Mouse (Mus musculus): ENCODE data around the gene Zfp248. TPM values are rescaled to one million over a fixed set of nuclear protein-coding genes. Genes with fewer than 3 reads are reported as not detected.

Gene Zfp248
- total RNA-seq (2021): 1 to 10 TPM; 1.5 to 1.7 TPM

DNA sequence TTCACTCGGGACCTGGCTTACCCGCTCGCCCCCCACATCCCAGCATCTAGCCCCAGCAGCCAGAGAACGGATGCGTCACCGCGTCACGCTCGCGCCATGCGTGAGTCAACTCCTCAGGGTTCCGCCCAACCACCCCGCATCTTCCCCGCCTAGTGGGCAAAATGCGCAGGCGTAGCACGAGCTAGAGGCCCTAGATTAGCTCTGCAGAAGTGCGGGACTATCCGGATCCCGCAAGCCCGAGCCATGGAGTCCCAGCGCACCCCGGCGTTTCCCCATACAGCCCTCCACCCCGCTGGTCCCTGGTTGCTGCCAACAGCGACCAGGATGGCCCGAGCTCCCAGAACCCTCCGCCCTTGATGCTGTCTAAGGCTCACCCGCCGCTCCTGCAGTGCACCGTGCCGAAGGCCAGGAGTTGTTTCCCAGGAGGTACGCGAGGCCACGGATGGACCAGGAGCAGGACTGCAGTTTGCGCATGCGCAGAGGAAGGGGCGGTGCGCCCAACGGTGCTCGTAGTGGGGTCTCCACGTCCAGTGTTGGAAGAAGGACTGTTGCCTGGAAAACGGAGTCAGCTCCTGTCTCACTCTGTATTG is at the start of gene Zfp248:
TSS of gene Zfp248 (minus strand) at position 487 of the 590 bp plus-strand sequence.
- intact Hi-C loops (cut with DNase I): no loop called here
- DNase-seq: peak; percentile 88 to 90

DNA sequence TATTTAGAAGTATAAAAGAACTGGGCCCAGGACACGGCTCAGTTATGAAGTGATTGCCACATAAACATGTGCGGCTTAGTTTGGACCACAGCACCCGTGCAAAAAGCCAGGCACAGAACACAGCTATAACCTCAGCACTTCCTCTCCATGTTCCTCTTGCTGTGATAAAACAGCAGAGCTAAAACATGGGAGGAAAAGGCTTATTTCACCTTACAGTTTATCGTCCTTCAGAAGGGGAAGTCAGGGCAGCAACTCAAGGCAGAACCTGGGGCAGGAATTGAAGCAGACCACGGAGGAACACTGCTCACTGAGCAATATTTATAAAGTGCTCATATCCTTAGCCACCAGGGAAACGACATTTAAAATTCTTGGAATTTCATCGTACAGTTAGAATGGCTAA is 43.7 kb upstream of the Zfp248 start:
- intact Hi-C loops (cut with DNase I): no loop called here
- no peak for DNase-seq

DNA sequence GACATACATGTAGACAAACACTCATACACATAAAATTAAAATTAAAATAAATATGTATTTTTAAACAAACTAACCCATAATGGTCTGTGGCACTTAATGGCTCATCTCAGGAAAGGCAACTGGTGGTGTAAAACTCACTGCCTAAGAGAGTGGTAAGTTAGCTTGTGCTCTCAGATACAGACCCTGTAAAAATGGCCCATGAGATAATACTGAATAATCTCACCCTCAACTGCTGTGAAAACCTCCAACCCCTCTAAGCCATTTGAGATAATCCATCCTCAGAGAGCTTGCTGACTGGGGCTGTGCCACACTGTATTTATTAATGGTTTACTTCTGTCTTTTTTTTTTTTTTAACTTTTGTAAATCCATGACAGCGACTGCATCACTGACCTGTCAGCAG is 26.8 kb upstream of the Zfp248 start:
- intact Hi-C loops (cut with DNase I): no loop called here
- DNase-seq: no peak

DNA sequence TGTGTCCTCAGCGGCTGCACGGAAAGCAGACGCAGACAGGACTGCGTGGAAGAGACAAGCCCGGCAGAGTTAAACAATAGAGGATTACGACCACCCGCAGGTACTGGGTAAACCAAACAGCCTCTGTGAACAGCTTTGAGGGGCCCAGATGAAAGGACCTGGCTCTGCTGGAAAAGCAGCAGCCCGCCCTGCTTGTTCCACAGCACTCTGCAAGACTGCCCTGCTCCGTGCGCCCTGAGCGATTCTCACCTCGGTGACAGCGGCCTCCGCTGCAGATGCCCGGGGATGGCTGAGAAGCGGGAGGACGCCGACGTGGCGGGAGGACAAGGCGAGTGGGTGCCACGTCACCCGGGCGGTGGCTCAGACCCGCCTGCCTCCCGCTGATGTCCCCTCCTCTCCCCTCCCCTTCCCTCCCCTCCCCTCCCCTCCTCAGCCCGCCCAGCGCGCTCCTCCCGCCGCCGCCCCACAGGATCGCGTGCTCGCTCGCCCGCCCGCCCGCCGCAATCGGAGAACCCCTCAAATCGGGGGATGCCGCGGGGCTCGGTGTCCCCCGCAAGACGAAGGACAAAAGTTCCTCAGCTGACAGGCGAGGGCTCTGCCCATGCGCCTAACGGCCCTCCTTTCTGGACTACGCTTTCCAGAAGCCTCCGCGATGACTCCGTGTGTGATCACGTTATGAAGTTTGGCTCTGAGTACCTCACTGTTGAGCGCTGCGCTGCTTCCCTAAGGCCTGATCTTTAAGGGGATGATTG is 23.8 kb upstream of the Zfp248 start, which contains the start of gene Zfp9:
TSS of gene Zfp9 (minus strand) at position 364 of the 752 bp plus-strand sequence.
- peak; percentile 79 to 81 for DNase-seq
- intact Hi-C loops (cut with DNase I): no loop called here

DNA sequence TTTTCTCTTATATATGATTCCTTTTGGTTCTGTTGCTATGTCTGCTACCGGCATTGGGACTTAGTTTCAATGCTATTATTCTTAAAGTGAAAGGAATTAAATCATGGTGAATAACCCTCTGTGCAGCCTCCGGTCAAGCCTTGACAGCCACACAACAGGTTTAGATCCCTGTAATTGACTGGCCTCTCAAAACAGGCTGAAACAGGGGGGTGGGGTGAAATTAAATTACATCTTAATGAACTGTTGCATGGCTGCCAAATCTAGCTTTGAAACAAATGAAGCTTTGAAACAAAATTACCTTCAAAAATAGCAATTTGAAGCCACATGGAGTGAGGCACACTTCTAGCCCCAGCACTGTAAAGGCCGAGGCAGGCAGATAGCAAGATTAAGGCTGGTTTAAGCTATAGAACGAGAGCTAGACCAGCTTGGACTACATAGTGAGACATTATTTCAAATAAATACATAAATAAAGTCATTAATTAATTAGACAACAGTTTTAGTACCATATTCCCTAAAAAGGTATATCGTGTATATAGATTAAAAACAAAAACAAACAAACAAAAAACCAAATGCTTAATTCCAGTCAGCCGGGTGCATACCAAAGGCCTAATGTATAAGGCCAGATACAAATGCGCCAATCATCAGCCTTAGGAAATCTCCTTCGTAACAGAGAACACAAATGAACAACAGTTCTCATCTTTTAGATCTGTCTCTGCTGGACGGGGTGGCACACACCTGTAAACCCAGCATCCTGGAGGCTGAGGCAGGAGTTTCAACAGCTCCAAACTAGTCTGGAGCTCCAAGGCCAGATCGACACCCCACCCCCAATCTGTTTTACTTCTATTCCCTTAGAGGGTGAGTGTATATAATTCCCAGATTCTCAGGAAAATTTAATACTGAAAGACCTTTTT is 22.8 kb upstream of the Zfp248 start:
- intact Hi-C loops (cut with DNase I): no loop called here
- DNase-seq: no peak

DNA sequence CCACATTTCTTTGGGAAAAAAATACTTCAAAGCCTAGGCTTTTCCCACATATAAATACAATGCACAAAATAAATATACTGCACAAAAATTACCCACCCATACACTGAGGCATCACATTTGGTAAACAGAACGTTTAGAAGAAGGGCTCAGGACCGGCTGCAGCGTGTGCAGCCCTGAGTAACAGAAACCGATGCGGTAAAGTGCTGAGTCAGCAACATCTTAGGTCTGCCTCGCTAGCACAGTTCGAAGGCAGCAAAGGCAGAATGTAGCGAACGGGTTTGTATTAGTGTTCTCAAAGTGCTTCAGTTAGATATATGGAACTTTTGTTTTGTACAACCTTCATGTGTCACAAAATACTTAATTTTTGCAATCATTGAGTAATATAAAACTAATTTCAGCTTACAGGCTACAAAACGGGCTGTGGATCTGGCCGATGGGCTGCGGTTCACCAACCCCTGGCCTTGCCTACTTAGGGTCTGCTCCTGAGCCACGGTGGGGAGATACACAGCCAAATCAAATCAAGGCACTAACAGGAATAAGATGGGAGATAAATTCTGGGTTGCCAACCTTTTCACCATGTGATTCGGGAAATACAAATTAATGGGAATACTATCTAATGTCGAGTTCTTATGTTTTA is 6.9 kb upstream of the Zfp248 start:
- intact Hi-C loops (cut with DNase I): no loop called here
- DNase-seq: no peak

DNA sequence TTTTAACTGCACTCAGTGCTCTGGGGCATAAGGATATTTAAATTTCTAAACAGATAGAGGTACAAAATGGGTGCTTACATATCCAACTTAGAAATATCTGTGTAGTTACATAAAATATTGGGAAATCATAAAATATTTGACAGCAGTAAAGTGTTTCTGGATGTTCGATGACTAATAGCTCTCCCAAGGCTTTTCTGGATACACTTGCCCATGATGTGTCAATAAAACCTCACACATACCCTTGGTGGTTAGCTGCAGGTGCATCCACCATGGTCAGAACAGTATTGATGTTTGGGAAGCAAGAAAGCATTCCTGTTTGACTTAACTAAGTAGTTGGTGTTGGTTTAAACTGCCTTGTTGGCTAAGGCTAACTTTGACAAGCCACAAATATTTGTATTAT is 2.4 kb upstream of the Zfp248 start:
- no peak for DNase-seq
- intact Hi-C loops (cut with DNase I): no loop called here

DNA sequence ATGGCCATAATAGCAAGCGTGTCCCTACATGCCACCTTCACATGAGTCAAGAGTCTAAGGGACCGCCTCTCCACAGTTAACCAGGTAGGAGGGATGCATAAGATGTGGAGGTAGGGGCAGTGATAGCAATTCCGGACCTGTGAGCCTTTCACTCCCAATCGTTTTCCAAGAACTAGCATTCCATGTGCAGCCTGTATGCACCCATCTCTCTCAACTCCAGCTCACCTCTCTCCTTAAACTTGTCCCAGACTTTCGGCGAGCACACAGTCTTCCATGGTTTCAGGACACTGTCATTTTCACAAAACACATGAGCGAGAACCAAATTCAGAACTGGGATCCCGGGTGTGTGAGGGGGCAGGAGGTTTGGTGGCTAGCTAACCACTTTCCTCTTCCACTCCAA is 876 bp downstream of the Zfp248 start:
- intact Hi-C loops (cut with DNase I): no loop called here
- DNase-seq: no peak

DNA sequence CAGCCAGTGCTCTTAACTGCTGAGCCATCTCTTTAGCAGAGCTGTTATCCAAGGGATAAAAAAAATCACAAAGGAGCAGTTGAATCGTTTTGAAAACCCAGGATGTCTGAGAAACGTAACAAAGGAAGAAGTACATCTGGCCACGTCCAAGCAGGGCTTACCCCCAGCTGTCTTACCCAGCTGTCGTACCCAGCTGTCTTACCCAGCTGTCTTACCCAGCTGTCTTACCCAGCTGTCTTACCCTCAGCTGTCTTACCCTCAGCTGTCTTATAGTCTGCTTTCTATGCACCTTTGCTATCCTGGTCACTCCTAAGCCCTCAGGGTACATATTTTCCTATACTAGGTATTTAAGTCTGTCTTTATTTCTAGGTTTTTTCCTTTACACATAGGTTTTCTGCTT is 23.8 kb downstream of the Zfp248 start:
- intact Hi-C loops (cut with DNase I): no loop called here
- DNase-seq: no peak

DNA sequence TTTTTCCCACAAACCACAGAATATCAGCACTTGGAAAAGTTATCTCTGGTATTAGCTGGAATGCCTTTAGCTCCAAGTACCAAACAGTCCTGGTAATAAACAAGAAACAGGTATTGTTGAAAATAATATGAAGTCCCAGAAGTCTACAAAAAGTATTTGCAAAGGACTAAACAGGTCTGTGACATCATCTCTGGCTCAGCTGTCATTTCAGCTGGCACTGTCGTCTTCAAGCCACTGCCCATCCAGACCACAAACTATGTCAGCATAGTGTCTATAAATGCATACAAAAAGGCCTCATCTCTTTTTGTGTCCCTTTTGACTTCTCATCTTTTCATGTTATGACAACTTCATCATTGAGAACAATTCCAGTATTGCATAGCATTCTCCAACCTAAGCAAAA is 28.7 kb downstream of the Zfp248 start:
- no peak for DNase-seq
- intact Hi-C loops (cut with DNase I): no loop called here

DNA sequence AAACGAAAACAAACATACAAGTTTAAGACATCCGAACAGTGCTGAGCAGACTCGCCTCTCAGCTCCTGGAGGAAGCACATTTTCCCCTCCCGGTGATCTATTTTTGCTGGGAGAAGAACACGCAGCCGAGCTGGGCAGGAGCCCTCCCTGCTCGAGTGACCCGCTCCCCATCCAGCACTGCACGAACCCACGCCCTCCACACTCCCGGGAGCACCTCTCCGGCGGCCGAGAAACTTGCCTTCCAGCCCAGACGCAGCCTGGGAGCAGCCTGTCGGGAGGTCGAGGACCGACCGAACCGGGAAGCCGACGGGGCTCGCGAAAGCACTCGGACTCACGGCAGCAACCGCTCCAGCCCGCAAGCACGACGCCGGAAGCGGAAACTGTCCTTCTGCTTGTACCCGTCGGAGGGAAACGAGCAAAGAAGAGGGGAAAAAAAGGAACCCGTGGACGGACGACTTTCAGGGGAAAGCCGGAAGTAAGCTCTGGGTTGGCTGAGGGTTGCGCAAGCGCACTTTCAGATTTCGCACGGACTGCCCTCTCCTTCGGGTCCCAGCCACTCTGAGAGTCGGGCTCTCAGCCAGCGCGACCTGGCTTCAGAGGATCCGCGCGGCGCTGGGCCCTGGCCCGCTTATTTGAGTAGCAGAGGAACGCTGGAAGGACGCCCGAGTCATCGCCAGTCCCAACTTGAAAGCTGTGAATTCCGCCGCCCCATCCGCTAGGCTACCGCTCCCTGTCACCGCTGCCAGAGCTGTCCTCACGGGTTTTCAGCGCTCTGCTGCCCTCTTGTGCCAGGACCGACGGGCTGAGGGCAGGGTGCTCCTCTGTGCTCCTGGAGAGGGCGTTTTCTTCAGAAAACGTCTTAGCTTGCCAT is 36.0 kb downstream of the Zfp248 start, which contains the start of gene Bms1:
TSS of gene Bms1 (minus strand) at position 425 of the 871 bp plus-strand sequence.
- intact Hi-C loops (cut with DNase I): loop anchor here (1.0 to 10.0 kb wide), 3 partner anchors 32 to 504 kb away; no protein-coding TSS in a partner anchor
- peak; percentile 94 to 96 for DNase-seq

DNA sequence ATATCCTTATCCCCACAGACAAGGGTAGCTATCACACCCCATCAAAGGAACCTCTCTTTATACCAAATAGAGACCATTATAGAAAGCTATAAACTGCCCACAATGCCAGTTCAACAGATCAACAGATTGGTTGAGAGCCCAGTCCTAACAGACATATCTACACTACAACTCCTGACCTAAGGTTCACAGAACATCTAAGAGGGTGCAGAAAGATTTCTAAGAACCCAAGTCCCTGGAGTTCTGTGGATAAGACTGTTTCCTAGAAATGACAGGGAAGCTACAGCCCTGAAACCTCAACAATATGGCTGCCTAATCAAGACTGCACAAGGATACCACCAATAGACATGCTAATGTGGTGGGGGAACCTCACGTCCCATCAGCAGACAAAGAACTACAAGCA is 44.9 kb downstream of the Zfp248 start:
- intact Hi-C loops (cut with DNase I): loop anchor here (10.0 kb wide), 1 partner anchor 496 kb away; no protein-coding TSS in a partner anchor
- no peak for DNase-seq

DNA sequence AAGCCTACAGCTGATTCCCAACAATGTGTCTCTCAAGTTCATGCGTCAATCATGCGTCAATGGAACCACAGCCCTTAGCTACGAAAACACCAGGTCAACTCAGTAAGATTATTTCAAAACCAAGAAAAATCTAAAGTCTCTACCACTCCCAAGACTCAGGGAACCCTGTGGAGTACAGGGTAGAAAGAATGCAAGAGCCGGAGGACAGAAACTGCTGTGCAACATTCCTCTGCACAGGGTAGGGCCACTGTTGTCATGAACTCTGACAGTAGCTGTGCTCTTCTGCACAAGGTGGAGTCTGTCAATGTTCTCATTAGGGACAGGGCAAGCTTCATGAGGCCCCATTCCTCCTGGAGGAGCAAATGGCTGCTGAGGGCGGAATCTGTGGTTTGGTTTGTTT is 46.8 kb downstream of the Zfp248 start:
- intact Hi-C loops (cut with DNase I): no loop called here
- DNase-seq: no peak

DNA sequence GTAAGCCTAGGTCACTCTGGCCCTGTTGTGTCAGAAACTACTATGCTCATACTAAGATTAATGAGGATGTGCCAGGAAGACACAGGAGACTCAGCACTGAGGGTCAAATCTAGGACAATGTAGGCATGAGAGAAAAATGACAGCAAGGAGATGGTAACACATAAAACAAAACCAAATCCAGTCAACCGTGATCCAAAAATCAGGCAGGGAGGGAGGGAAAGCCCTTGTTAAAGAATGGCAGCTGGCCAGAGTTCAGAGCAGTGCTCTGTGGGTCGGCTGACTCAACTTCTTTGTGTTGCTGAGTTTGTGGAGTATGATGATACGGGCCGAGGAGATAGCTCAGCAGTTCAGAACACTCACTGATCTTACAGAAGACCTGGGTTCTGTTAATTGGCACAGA is 48.9 kb downstream of the Zfp248 start:
- intact Hi-C loops (cut with DNase I): no loop called here
- DNase-seq: no peak

DNA sequence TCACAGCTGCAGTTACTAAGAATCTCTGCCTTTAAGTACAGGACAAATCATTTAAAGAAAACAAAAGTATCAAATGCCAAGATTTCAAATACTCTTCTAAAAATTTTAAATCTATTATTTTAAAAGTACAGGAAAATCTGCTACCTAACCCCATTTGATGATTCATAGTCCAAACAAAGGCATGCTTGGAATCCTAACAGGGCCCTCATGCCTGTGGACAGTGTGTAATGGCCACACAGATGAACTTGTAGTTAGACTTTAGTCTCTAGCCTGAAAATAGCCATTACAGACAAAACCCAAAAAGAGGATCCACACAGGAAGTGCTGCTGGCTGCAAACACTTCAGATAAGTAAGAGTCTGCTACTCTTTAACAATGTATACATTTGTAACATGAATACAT is 64.6 kb downstream of the Zfp248 start:
- intact Hi-C loops (cut with DNase I): no loop called here
- DNase-seq: no peak

DNA sequence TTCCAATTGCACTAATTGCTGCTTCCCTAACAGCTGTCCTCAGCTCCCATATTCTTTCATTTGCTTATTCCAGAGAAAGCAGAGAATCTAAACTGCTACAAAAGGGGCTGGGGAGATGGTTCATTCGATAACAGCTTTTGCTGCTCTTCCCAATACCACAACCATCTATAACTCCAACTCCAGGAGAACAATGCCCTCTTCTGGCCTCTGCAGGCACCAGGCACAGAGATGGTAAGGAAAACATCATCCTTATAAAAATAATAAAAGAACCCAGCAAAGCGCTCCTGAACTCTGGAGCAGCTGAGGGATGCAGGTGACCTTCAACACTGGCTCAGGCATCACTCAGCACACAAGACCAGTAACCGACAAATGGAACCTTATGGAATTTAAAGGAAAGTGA is 69.4 kb downstream of the Zfp248 start:
- intact Hi-C loops (cut with DNase I): loop anchor here (2.0 kb wide), 1 partner anchor 33 kb away; the partner anchor contains the start of gene Bms1
- DNase-seq: no peak

DNA sequence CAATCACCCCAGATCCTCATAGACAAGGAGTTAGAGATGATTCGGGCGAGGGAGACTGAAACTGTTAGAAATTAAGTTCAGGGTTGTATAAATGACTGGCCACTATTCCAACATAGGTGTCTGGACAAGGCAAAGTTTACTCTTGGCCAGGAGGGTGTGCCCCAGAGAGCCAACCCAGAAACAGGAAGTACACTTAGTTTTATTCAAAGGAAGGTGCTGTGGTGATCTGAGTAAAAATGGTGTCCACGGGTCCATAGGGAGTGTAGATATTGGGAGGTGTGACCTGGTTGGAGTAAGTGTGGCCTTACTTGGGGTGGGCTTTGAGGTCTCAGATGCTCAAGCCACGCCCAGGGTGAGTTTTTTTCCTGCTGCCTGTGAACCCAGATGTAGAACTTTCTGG is 74.1 kb downstream of the Zfp248 start:
- intact Hi-C loops (cut with DNase I): loop anchor here (5.0 kb wide), 1 partner anchor 314 kb away; no protein-coding TSS in a partner anchor
- DNase-seq: no peak

DNA sequence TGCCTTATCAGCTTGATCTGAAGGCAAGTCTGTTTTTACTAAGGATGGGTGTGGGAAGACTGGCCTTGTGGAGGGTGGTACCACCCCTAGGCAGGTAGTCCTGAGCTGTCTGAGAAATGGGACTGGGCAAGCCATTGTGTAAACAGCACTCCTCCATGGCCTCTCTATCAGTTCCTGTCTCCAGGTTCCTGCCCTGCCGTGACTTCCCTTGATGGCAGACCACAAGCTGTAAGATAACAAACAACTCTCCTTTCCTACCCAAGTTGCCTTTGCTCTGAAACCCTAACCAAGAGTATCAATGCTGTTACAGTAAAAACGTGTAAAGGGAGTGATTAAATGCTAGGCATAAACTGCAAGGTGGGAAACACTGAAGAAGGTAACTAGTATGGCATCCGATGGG is 74.7 kb downstream of the Zfp248 start:
- DNase-seq: no peak
- intact Hi-C loops (cut with DNase I): loop anchor here (5.0 kb wide), 1 partner anchor 313 kb away; no protein-coding TSS in a partner anchor

DNA sequence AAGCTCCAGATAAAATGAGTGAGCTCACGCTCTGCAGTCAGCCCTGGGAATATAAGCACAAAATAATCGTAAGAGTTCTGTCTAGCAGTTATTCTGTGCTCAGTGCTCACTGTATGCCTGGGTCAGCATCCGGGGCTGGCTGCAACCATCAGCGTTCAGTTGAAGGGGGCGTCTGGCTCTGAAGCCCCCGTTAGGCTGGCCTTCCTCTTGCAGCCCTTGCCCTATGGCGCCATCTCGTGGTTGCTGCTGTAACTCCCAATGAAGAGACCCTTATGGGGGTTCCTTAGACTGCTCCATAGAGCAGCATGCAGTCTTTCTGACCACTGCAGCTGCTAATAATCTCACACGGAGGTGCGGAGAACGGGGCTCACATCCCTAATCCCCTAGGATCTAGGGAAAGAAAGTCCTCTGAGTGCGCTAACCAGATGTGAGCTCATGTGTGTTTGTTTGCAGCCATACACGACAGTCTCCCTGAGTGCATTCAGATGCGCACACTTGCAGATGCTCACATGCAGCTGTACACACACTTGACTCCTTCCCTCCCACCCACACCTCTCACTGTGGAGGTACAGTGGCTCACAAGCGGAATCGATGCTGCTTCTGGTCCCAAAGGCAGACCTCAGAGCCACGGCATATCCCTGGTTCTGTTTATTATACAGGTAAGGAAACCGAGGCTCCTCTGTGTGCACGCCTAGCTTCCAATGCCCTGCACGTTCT is 75.7 kb downstream of the Zfp248 start:
- peak; percentile 73 to 80 for DNase-seq
- intact Hi-C loops (cut with DNase I): loop anchor here (1.0 to 5.0 kb wide), 3 partner anchors 184 to 312 kb away; no protein-coding TSS in a partner anchor
